14 mouse cellular contexts compared by ENCODE assay signal in genomic region chr2:70886831-70887230, GRCm38 (mm10).
DNase-seq lines count a peak whose midpoint lies in the region; ATAC-seq lines count a peak whose summit lies in the region.
"Had no signal": no experiment of that assay in that cellular context is flagged by ENCODE, and none has a peak within 500 bp of the region (broad histone marks: within the 10 kb centered on the region; RNA-seq: fewer than 3 reads in every experiment).

No protein-coding gene starts in this region.

- no peak overlapping the region for H3K4me2 ChIP-seq in limb, embryonic 12.5 days
- H3K4me2 ChIP-seq: kidney, embryonic 15.5 days; liver, embryonic 11.5 days; lung, embryonic 15.5 days; neural tube, embryonic 15.5 days had no signal

- ATAC-seq in cerebellum, adult (ENCODE audit: insufficient number of reproducible peaks, low FRiP score, low TSS enrichment) = no peak; the same call in 1 of the 2 replicates
- no peak for ATAC-seq in limb, embryonic 12.5 days (ENCODE audit: insufficient number of reproducible peaks, insufficient read depth, low FRiP score, low TSS enrichment, low read depth)
- peak; percentile 25; the same call in 1 of the 2 replicates for ATAC-seq in granulocyte monocyte progenitor cell, adult 5-6 weeks (replicated peaks; ENCODE audit: poor library complexity, severe bottlenecking)
- ATAC-seq in megakaryocyte, adult 5-6 weeks (ENCODE audit: poor library complexity, severe bottlenecking) = no peak

- H3K4me3 ChIP-seq in limb, embryonic 12.5 days (replicated peaks) = no peak overlapping the region
- no peak overlapping the region for H3K4me3 ChIP-seq in limb, embryonic 10.5 days
- no peak overlapping the region for H3K4me3 ChIP-seq in embryonic facial prominence, embryonic 10.5 days
- H3K4me3 ChIP-seq: kidney, embryonic 15.5 days; lung, embryonic 15.5 days; neural tube, embryonic 15.5 days had no signal

- H3K4me1 ChIP-seq in limb, embryonic 12.5 days (replicated peaks) = no peaks in the 10 kb centered on the region; the same call in none of the 2 replicates
- no peaks in the 10 kb centered on the region for H3K4me1 ChIP-seq in limb, embryonic 10.5 days
- H3K4me1 ChIP-seq in embryonic facial prominence, embryonic 10.5 days = no peaks in the 10 kb centered on the region
- H3K4me1 ChIP-seq: kidney, embryonic 15.5 days; neural tube, embryonic 15.5 days had no signal

- DNase-seq in cerebellum, adult 11-12 months = peak; percentile 40
- no peak for DNase-seq in limb, embryonic 10.5 days (ENCODE audit: low spot score)
- peak; percentile 80 for DNase-seq in telencephalon, adult 2 months (ENCODE audit: low read depth, low spot score)
- no peak for DNase-seq in embryonic facial prominence, embryonic 10.5 days (ENCODE audit: low spot score)
- DNase-seq: heart, postnatal 14 days; thymus, postnatal 14 days had no signal

- no peaks in the 10 kb centered on the region for H3K9me3 ChIP-seq in limb, embryonic 12.5 days
- H3K9me3 ChIP-seq in limb, embryonic 10.5 days (replicated peaks) = no peaks in the 10 kb centered on the region
- 0 out of 2 replicates have a peak, but pooled peaks cover 4% of the 10 kb centered on the region for H3K9me3 ChIP-seq in embryonic facial prominence, embryonic 10.5 days
- H3K9me3 ChIP-seq: kidney, embryonic 15.5 days; lung, embryonic 15.5 days; neural tube, embryonic 15.5 days had no signal

- H3K9ac ChIP-seq in limb, embryonic 12.5 days (replicated peaks) = no peak overlapping the region
- H3K9ac ChIP-seq: kidney, embryonic 15.5 days; lung, embryonic 15.5 days; neural tube, embryonic 15.5 days had no signal

- 0 out of 2 replicates have a peak overlapping the region, but pooled peaks have one; percentile 41 for H3K27ac ChIP-seq in limb, embryonic 12.5 days
- H3K27ac ChIP-seq in limb, embryonic 10.5 days = no peak overlapping the region
- no peak overlapping the region for H3K27ac ChIP-seq in embryonic facial prominence, embryonic 10.5 days (replicated peaks)
- H3K27ac ChIP-seq: kidney, embryonic 15.5 days; lung, embryonic 15.5 days; neural tube, embryonic 15.5 days had no signal

- WGBS in limb, embryonic 12.5 days = 68% methylated on average over 7 of the region's 7 CpGs
- WGBS in limb, embryonic 10.5 days = 93% methylated on average over 7 of the region's 7 CpGs
- WGBS in embryonic facial prominence, embryonic 10.5 days = 93% methylated on average over 7 of the region's 7 CpGs

- H3K36me3 ChIP-seq in limb, embryonic 12.5 days = no peaks in the 10 kb centered on the region
- no peaks in the 10 kb centered on the region for H3K36me3 ChIP-seq in limb, embryonic 10.5 days
- no peaks in the 10 kb centered on the region for H3K36me3 ChIP-seq in embryonic facial prominence, embryonic 10.5 days (replicated peaks)
- H3K36me3 ChIP-seq: kidney, embryonic 15.5 days; lung, embryonic 15.5 days; neural tube, embryonic 15.5 days had no signal

- H3K27me3 ChIP-seq in limb, embryonic 12.5 days = no peaks in the 10 kb centered on the region
- H3K27me3 ChIP-seq in limb, embryonic 10.5 days (ENCODE audit: low read depth, poor library complexity, severe bottlenecking) = no peaks in the 10 kb centered on the region
- H3K27me3 ChIP-seq in embryonic facial prominence, embryonic 10.5 days (replicated peaks; ENCODE audit: low read depth, poor library complexity, severe bottlenecking) = no peaks in the 10 kb centered on the region
- H3K27me3 ChIP-seq: kidney, embryonic 15.5 days; lung, embryonic 15.5 days; neural tube, embryonic 15.5 days had no signal

Comparison
In these comparisons a context has a peak if more than half of its experiments do, and no peak if none do; other contexts are left out.
1. DNase-seq: peak in cerebellum, adult 11-12 months (single experiment) and telencephalon, adult 2 months (single experiment); none in limb, embryonic 10.5 days (single experiment) and embryonic facial prominence, embryonic 10.5 days (single experiment).